Mouse (Mus musculus): ENCODE data around the gene Rbfox1. TPM values are rescaled to one million over a fixed set of nuclear protein-coding genes. Genes with fewer than 3 reads are reported as not detected.

Rbfox1 gene
- polyA plus RNA-seq, 1 experiment = 142 TPM

DNA sequence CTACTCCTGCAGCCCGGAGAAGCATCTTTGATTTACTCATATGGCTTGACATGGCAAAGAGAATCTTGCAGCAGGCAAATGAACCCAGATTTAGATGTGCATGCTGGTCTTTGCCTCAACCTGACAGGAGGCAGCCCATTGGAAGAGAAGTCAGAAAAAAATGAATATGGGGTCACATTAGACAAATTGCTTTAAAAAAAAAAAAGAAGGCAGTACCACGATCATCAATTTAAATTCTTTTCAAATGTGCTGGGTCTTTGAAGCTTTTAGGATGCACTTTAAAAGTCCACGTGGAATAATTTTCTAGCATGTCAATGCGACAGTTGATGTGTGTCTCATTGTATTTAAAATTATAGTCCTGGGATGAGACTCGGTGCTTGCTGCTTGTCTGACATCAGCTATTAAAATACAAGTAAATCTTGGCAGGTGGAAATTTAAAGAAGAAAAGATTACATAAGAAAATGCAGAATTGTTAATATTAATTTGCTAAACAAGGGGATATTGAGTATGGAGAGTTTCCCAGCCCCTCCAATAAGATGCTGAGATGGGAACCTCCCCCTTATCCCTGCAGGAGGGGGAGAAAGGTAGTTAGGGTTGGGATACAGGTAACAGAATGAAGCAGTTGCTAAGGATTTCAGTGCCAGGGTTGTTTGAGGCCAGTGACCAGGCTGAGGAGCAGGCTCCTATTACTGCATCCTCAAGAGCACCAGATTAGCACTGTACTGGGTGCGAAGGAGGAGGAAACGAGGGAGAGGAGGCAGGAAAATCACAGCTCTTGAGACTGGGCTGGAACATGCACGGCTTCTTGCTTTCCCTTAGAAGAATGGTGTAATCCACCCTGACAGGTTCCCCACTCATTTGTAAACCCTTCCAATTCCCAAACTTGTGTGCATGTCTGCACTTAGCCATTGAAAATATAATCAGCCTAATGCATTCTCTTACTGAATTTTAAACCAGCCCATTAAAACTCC, 1274.0 kb downstream of the Rbfox1 start:
- no peak overlapping the region for H3K27ac ChIP-seq (ENCODE audit: insufficient read depth, low read length)
- TF ChIP-seq POLR2A (IDR thresholded peaks at IDR 0.05; ENCODE audit: extremely low read depth, insufficient read depth, low read length) = no peak
- no peak for TF ChIP-seq CTCF (IDR thresholded peaks at IDR 0.05; ENCODE audit: extremely low read depth, insufficient read depth, low read length)

DNA sequence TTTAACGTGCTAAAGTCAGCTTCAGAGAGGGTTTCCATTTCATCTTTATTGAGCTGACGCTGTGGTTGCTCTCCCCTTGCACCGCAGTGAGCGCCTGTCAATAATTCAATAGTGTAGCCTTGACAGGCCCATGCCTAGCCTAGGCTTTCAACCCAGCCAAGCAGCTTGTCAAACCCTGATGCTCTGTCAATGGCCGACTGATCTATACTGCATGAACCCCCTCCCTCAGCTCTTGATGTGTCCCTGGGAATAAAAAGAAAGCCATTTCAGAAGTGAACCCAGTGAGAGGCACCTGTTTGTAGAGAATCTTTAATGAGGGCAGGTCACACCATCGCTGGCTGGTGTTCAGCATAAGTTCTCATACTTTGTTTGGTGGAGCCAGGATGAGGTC, 1274.7 kb downstream of the Rbfox1 start:
- H3K4me1 ChIP-seq (ENCODE audit: control insufficient read depth, insufficient read depth, low read length) = peaks cover 6% of the 10 kb centered on the region; the same call in 1 of the 2 replicates
- TF ChIP-seq CTCF (IDR thresholded peaks at IDR 0.05; ENCODE audit: extremely low read depth, insufficient read depth, low read length) (no peak), POLR2A (IDR thresholded peaks at IDR 0.05; ENCODE audit: extremely low read depth, insufficient read depth, low read length) (no peak)
- H3K4me3 ChIP-seq (ENCODE audit: insufficient read depth, low read length) = no peak overlapping the region
- H3K27ac ChIP-seq (ENCODE audit: insufficient read depth, low read length) = no peak overlapping the region

More for the DNA sequence above, 1274.0 kb downstream of the Rbfox1 start:
- Histone ChIP-seq H3K4me1 (ENCODE audit: control insufficient read depth, insufficient read depth, low read length) (peaks cover 6% of the 10 kb centered on the region; the same call in 1 of the 2 replicates), H3K4me3 (ENCODE audit: insufficient read depth, low read length) (no peak overlapping the region)

DNA sequence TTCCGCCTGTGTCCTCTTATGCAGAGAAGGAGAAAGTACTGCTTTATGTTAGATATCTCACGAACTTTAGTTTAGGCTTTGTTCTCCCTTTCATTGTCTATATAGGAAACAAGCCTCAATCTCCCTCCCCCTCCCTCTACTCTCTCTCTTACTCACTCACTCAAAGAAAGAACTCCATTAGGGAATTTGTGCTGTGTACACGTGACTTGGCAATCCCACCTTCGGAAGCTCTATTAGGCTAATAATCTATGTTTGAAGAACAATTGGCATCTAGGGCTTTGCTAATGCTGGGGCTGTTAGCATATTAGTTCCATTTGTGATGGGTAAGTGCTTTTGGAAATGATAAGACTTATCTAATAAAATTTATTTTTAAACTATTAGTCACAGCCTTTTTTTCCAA, 1277.0 kb downstream of the Rbfox1 start:
- Histone ChIP-seq H3K27ac (ENCODE audit: insufficient read depth, low read length) (no peak overlapping the region), H3K4me3 (ENCODE audit: insufficient read depth, low read length) (no peak overlapping the region), H3K4me1 (ENCODE audit: control insufficient read depth, insufficient read depth, low read length) (peaks cover 6% of the 10 kb centered on the region; the same call in 1 of the 2 replicates)
- TF ChIP-seq CTCF (IDR thresholded peaks at IDR 0.05; ENCODE audit: extremely low read depth, insufficient read depth, low read length) = no peak
- TF ChIP-seq POLR2A (IDR thresholded peaks at IDR 0.05; ENCODE audit: extremely low read depth, insufficient read depth, low read length) = no peak

DNA sequence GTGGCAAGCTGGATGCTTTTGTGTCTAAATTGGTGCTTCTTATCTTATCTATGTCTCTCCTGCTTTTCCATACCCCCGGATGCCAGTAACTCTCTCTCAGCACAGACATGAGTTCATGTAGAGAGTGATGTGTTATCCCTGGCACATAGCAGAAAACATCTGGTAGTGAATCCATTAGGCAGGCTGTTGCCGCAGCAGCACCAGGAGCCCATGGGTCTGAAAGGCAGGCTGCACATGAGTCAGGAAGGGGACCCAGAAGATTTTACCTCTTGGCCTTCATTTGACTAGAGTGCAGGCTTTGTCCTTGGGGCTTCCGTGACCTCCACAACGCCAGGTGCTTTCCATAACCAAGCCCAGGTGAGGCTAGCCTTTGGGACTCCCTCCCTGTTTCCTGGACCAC, 1278.5 kb downstream of the Rbfox1 start:
- H3K4me3 ChIP-seq (ENCODE audit: insufficient read depth, low read length) = no peak overlapping the region
- TF ChIP-seq POLR2A (IDR thresholded peaks at IDR 0.05; ENCODE audit: extremely low read depth, insufficient read depth, low read length) (no peak), CTCF (IDR thresholded peaks at IDR 0.05; ENCODE audit: extremely low read depth, insufficient read depth, low read length) (no peak)
- H3K4me1 ChIP-seq (ENCODE audit: control insufficient read depth, insufficient read depth, low read length) = peaks cover 3% of the 10 kb centered on the region; the same call in 1 of the 2 replicates
- H3K27ac ChIP-seq (ENCODE audit: insufficient read depth, low read length) = no peak overlapping the region

DNA sequence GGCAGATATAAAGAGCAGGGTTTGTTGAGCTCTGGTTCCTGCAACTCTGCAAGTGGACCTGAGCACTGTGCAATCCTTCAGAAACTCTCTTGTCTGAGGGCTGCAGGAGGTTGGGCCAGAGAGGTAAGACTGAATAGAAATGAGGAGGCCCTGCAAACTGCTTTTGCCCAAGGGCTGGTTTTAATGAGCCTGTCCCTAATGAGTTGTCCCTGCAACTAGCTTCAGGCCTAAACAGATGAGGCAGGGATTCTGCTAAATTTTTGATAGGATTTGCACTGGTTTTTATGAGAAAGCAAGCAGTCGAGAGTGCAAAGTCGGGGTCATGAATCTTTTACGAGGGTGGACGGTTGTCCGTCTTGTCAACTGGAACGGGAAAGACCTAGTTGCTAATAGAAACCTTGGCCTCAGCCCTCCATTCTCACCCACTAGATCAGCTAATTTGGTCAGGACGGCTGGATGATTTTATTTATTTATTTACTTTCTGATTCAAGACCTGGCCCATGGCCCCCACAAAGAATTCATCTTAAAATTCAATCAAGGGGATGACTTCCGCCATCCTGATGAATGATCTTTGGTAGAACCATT, 1279.1 kb downstream of the Rbfox1 start:
- TF ChIP-seq POLR2A (IDR thresholded peaks at IDR 0.05; ENCODE audit: extremely low read depth, insufficient read depth, low read length) = no peak
- no peak for TF ChIP-seq CTCF (IDR thresholded peaks at IDR 0.05; ENCODE audit: extremely low read depth, insufficient read depth, low read length)
- H3K4me3 ChIP-seq (ENCODE audit: insufficient read depth, low read length) = no peak overlapping the region
- H3K4me1 ChIP-seq (ENCODE audit: control insufficient read depth, insufficient read depth, low read length) = peaks cover 3% of the 10 kb centered on the region; the same call in 1 of the 2 replicates
- no peak overlapping the region for H3K27ac ChIP-seq (ENCODE audit: insufficient read depth, low read length)

DNA sequence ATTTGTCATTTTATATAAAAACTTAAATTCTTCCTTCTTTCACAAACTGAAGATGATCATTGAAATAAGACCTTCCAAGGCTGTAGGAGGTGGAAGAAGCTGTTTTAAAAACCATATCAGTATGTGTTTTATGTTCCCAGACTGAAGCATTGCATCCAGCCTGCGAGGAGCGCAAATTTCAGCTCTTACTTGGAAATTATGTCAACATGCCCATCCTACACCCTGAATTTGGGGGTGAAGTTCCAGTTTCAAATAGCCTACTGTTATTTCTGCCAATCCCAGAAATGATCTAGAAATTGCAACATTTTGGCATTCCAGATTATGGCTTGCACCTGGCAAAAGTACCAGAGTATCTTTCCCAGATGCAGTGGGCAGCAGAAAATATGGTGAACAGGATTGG, 1290.8 kb downstream of the Rbfox1 start:
- no peak overlapping the region for H3K27ac ChIP-seq (ENCODE audit: insufficient read depth, low read length)
- TF ChIP-seq POLR2A (IDR thresholded peaks at IDR 0.05; ENCODE audit: extremely low read depth, insufficient read depth, low read length) (no peak), CTCF (IDR thresholded peaks at IDR 0.05; ENCODE audit: extremely low read depth, insufficient read depth, low read length) (no peak)
- H3K4me1 ChIP-seq (ENCODE audit: control insufficient read depth, insufficient read depth, low read length) = peaks cover 1% of the 10 kb centered on the region
- H3K4me3 ChIP-seq (ENCODE audit: insufficient read depth, low read length) = no peak overlapping the region

DNA sequence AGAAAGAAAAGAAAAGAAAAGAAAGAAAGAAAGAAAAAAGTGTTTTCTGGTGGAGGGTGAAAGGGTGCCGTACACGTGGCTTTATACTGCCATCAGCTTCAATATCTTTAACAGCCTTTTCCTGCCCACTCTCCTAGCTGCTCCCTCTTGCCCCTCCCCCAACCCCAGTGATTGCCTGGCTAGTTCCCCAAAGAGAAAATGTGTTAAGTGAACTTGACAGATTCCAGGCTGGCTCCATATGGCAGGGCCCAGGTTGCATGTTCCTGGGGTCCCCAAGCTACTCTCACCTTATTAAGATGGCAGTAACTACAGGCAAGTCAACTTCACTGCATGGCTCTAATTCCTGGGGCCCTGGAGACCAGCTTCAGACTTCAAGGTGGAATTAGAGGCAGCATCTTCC, 1302.6 kb downstream of the Rbfox1 start:
- no peak for TF ChIP-seq CTCF (IDR thresholded peaks at IDR 0.05; ENCODE audit: extremely low read depth, insufficient read depth, low read length)
- no peak for TF ChIP-seq POLR2A (IDR thresholded peaks at IDR 0.05; ENCODE audit: extremely low read depth, insufficient read depth, low read length)
- no peak overlapping the region for H3K27ac ChIP-seq (ENCODE audit: insufficient read depth, low read length)
- H3K4me3 ChIP-seq (ENCODE audit: insufficient read depth, low read length) = no peak overlapping the region
- H3K4me1 ChIP-seq (ENCODE audit: control insufficient read depth, insufficient read depth, low read length) = peaks cover 13% of the 10 kb centered on the region

DNA sequence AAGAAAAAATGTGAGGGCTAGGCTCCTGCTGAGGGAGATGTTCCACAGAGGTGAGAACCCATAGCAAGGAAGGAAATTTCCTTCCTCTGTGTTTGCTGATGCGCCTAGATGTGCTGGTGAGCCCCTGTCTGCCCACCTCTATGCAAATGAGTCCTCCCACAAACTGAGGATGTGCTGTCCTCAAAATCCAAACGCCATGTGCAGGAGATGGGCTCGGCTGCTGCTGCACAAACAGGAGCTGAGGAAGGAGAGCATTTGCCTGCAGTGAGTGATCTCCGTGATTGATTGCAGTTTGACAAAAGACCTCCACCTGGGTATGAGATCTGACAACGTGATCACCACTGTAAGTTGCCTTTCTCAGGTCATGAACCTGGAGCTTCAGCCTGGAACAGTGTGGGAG, 1308.4 kb downstream of the Rbfox1 start:
- peak; percentile 58; the same call in 1 of the 2 replicates for TF ChIP-seq POLR2A (IDR thresholded peaks at IDR 0.05; ENCODE audit: extremely low read depth, insufficient read depth, low read length)
- TF ChIP-seq CTCF (IDR thresholded peaks at IDR 0.05; ENCODE audit: extremely low read depth, insufficient read depth, low read length) = no peak
- peak overlapping the region; percentile 51; the same call in 1 of the 2 replicates for H3K27ac ChIP-seq (ENCODE audit: insufficient read depth, low read length)
- H3K4me3 ChIP-seq (ENCODE audit: insufficient read depth, low read length) = peak overlapping the region; percentile 31
- peaks cover 4% of the 10 kb centered on the region; the same call in 1 of the 2 replicates for H3K4me1 ChIP-seq (ENCODE audit: control insufficient read depth, insufficient read depth, low read length)

DNA sequence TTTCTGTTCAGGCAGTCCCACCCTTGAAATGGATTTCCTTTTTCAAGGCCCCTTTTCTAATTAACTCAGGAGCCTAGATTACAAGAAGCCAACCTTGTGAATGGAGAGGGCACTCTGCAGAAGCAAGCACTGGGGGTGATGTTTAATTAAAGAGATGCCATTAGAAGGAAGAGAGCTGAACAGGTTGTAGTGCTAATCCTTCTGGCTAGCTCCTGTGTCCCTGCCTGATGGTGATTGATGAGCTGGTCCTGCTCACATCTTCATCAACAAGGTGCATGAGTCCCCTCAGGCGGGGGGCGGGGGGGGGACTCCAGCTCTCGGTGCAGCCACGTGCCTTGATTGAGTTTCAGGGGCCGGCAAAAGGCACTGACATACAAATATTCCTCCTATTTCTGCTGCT, 1312.8 kb downstream of the Rbfox1 start:
- Histone ChIP-seq H3K27ac (ENCODE audit: insufficient read depth, low read length) (no peak overlapping the region), H3K4me3 (ENCODE audit: insufficient read depth, low read length) (no peak overlapping the region), H3K4me1 (ENCODE audit: control insufficient read depth, insufficient read depth, low read length) (peaks cover 3% of the 10 kb centered on the region; the same call in 1 of the 2 replicates)
- TF ChIP-seq CTCF (IDR thresholded peaks at IDR 0.05; ENCODE audit: extremely low read depth, insufficient read depth, low read length) (no peak), POLR2A (IDR thresholded peaks at IDR 0.05; ENCODE audit: extremely low read depth, insufficient read depth, low read length) (no peak)

Data from cortical plate, adult 2 months (tissue).